Mouse (Mus musculus) kidney, adult 2 months (tissue): ENCODE measurements around the gene Rps23.

ENCODE experiments used
- CTCF ChIP-seq: fragments of 200-500 bp; conservative IDR thresholded peaks from 2 replicates; pipeline ENCODE4 v1.5.1; 2011; ENCODE audit warnings: low read depth, mild to moderate bottlenecking, control low read depth, low read length, moderate library complexity, mixed read lengths; ENCODE audit not compliant: insufficient read depth, insufficient read length
- POLR2A ChIP-seq: fragments of 200-500 bp; IDR thresholded peaks from one replicate; pipeline ENCODE4 v1.6.1; 2011; ENCODE audit warnings: low read depth, low read length, control low read depth

GRCm38 (mm10) chr13:90965996-90966395 lies 43.2 kb downstream of the Rps23 start:
- TF ChIP-seq CTCF, result no peak
- no peak for TF ChIP-seq POLR2A
